Mouse (Mus musculus) heart, postnatal 0 days (tissue): ENCODE results near the gene Tdgf1. TPM values are rescaled to one million over a fixed set of nuclear protein-coding genes. Genes with fewer than 3 reads are reported as not detected.
A peak's percentile ranks its signal among the peaks of the same experiment; 100 is the strongest.

Experiments used
- ATAC-seq: fragments of 200-750 bp; cut with Nextera tagmentation; 2 replicates; pipeline ENCODE4 v1.8.0; 2017; ENCODE audit warnings: low read depth, moderate number of reproducible peaks, moderate library complexity; ENCODE audit not compliant: insufficient read depth
- DNase-seq: peaks from one replicate; pipeline ENCODE4 v3.0.0-alpha.2; 2016; ENCODE audit warnings: low spot score
- H3K27ac ChIP-seq: fragments of 300-500 bp; sonication (generic); 2 replicates; pipeline ENCODE4 v1.5.1; 2014; ENCODE audit warnings: low read depth, mild to moderate bottlenecking
- H3K27me3 ChIP-seq: fragments of 300-500 bp; sonication (generic); 2 replicates; pipeline ENCODE4 v1.6.1; 2014; ENCODE audit warnings: low read length, mixed read lengths; ENCODE audit not compliant: control insufficient read depth, insufficient read depth
- H3K36me3 ChIP-seq: fragments of 300-500 bp; sonication (generic); replicated peaks from 2 replicates; pipeline ENCODE4 v1.6.1; 2014; ENCODE audit warnings: low read length, mixed read lengths; ENCODE audit not compliant: control insufficient read depth, insufficient read depth
- H3K4me1 ChIP-seq: fragments of 300-500 bp; sonication (generic); 2 replicates; pipeline ENCODE4 v1.6.1; 2014; ENCODE audit warnings: antibody characterized with exemption; ENCODE audit not compliant: control insufficient read depth, insufficient read depth
- H3K4me2 ChIP-seq: fragments of 300-500 bp; sonication (generic); 2 replicates; pipeline ENCODE4 v1.6.1; 2014; ENCODE audit warnings: low read depth, mild to moderate bottlenecking, low read length, moderate library complexity
- H3K4me3 ChIP-seq: fragments of 300-500 bp; sonication (generic); 2 replicates; pipeline ENCODE4 v1.5.1; 2014; ENCODE audit warnings: low read depth, low read length
- H3K9ac ChIP-seq: fragments of 300-500 bp; sonication (generic); replicated peaks from 2 replicates; pipeline ENCODE4 v1.6.1; 2014; ENCODE audit warnings: low read depth, low read length, mixed read lengths
- H3K9me3 ChIP-seq: fragments of 300-500 bp; sonication (generic); replicated peaks from 2 replicates; pipeline ENCODE4 v1.6.1; 2016; ENCODE audit warnings: low read length; ENCODE audit not compliant: control insufficient read depth
- CTCF ChIP-seq: IDR thresholded peaks from 2 replicates; pipeline ENCODE4 v1.5.1; 2016; ENCODE audit warnings: antibody characterized with exemption, control low read depth, low read depth
- EP300 ChIP-seq: IDR thresholded peaks from 2 replicates; pipeline ENCODE4 v1.6.1; 2016; ENCODE audit warnings: antibody characterized with exemption, low read depth
- WGBS: fragments of 180-500 bp; shearing (Covaris S2); extraction: QIAGEN DNeasy Blood & Tissue Kit; methylation state at CpG from one replicate; pipeline ENCODE4 v1.1.7; 2014; 5-methylcytosine and 5-hydroxymethylcytosine counted together
- polyA plus RNA-seq: library from polyadenylated mRNA; unstranded; fragments of >200 nt; fragmentation: Nextera tagmentation; extraction: Ambion mirVana; gene quantifications from 2 replicates; pipeline ENCODE4 v1.2.1, GENCODE M21; 2015
- total RNA-seq: library from RNA; depleted of rRNA; stranded (reverse); fragments of >200 nt; gene quantifications from 2 replicates; pipeline ENCODE4 v1.2.3, GENCODE M21; 2014; ENCODE audit warnings: low replicate concordance; rRNA removed

The Tdgf1 gene
- total RNA-seq, result not detected in 2 replicates
- polyA plus RNA-seq, result not detected in 2 replicates

DNA sequence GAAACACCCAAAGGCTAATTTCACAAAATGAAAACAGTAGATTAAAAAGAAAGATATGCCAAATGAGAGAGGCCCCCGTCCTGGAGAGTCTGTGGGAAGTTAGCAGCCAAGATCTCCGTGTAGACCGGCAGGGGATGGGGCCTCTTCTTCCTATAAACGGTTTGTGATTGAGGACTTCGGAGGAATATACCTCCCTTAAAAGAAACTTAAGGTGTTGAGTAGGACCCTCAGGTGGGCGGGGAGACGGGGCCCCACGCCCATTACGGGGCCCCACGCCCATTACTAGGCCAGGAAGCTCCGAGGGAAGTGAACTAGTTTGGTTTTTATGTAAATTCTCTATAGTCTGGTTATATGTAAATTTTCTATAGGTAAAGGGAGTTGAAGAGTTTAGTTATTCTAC, at the start of gene Tdgf1:
TSS of gene Tdgf1 (minus strand) at position 233 of the 400 bp plus-strand sequence.
- DNase-seq (no peak), ATAC-seq (no peak)
- Histone ChIP-seq H3K4me1 (peaks cover 7% of the 10 kb centered on the region), H3K9ac (no peak within 1 kb of the TSS), H3K36me3 (no peaks in the 10 kb centered on the region), H3K27me3 (peaks cover 11% of the 10 kb centered on the region), H3K9me3 (no peaks in the 10 kb centered on the region), H3K27ac (no peak within 1 kb of the TSS), H3K4me2 (no peak within 1 kb of the TSS), H3K4me3 (no peak within 1 kb of the TSS)
- TF ChIP-seq CTCF, result no peak
- no peak for TF ChIP-seq EP300
- WGBS, result 52% methylated on average over 11 of the region's 11 CpGs

GRCm38 (mm10) chr9:110994716-110995172, 48.8 kb upstream of the Tdgf1 start:
- ATAC-seq (peak; percentile 85), DNase-seq (peak; percentile 91)
- Histone ChIP-seq H3K27me3 (no peaks in the 10 kb centered on the region), H3K27ac (peak overlapping the region; percentile 61), H3K4me1 (no peaks in the 10 kb centered on the region), H3K4me2 (peak overlapping the region; percentile 65), H3K9me3 (no peaks in the 10 kb centered on the region), H3K4me3 (peak overlapping the region; percentile 46), H3K9ac (peak overlapping the region; percentile 56; the same call in 1 of the 2 replicates), H3K36me3 (no peaks in the 10 kb centered on the region)
- 8% methylated on average over 13 of the region's 13 CpGs for WGBS
- TF ChIP-seq EP300 (no peak), CTCF (peak; percentile 27)

DNA sequence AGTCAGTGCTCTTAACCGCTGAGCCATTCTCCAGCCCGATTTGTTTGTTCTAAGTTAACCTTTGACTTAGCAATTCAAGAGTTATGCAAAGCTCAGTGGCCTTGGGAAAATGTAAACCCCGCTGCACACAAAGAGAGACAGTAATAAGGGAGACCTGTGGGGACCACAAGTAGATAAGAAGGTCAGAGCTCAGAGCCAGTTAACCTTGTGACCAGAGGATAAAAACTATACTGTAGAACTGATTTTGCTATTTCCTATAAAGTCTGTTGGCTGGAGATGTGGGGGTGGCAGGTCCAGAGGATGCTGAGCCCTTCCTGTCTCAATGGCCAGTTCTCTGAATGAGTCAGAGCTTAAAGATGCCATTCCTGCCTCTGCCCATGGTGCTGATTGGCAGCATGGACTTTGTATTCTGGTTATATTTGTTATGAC, 47.3 kb upstream of the Tdgf1 start:
- no peak for ATAC-seq
- H3K27me3 ChIP-seq, result no peaks in the 10 kb centered on the region
- no peak overlapping the region for H3K4me3 ChIP-seq
- WGBS, result 40% methylated on average over 3 of the region's 3 CpGs
- H3K4me2 ChIP-seq, result no peak overlapping the region
- no peak for TF ChIP-seq EP300
- no peak for TF ChIP-seq CTCF
- peak; percentile 38 for DNase-seq
- no peaks in the 10 kb centered on the region for H3K36me3 ChIP-seq
- H3K9me3 ChIP-seq, result no peaks in the 10 kb centered on the region
- no peak overlapping the region for H3K9ac ChIP-seq
- H3K4me1 ChIP-seq, result 0 out of 2 replicates have a peak, but pooled peaks cover 6% of the 10 kb centered on the region
- no peak overlapping the region for H3K27ac ChIP-seq

GRCm38 (mm10) chr9:110990204-110990603, 44.2 kb upstream of the Tdgf1 start, which contains the start of gene Rtp3:
Gene Rtp3, minus strand, starts transcription at chr9:110990583.
- TF ChIP-seq CTCF, result no peak
- TF ChIP-seq EP300, result no peak
- Histone ChIP-seq H3K4me2 (0 out of 2 replicates have a peak within 1 kb of the TSS, but pooled peaks have one; percentile 15), H3K9ac (no peak within 1 kb of the TSS), H3K9me3 (no peaks in the 10 kb centered on the region; the same call in 1 of the 2 replicates), H3K27me3 (no peaks in the 10 kb centered on the region), H3K4me1 (0 out of 2 replicates have a peak, but pooled peaks cover 6% of the 10 kb centered on the region), H3K4me3 (no peak within 1 kb of the TSS), H3K27ac (no peak within 1 kb of the TSS), H3K36me3 (no peaks in the 10 kb centered on the region)
- ATAC-seq (no peak), DNase-seq (no peak)
- WGBS, result 49% methylated on average over 6 of the region's 6 CpGs

- H3K36me3 ChIP-seq, result no peaks in the 10 kb centered on the region
- no peak overlapping the region for H3K27ac ChIP-seq
- no peaks in the 10 kb centered on the region for H3K27me3 ChIP-seq
- H3K4me3 ChIP-seq, result no peak overlapping the region
- WGBS, result 95% methylated on average over 2 of the region's 2 CpGs
- 0 out of 2 replicates have a peak, but pooled peaks cover 6% of the 10 kb centered on the region for H3K4me1 ChIP-seq
- H3K9me3 ChIP-seq, result no peaks in the 10 kb centered on the region; the same call in 1 of the 2 replicates
- no peak for ATAC-seq
- DNase-seq, result no peak
- no peak for TF ChIP-seq EP300
- no peak for TF ChIP-seq CTCF
- H3K4me2 ChIP-seq, result 0 out of 2 replicates have a peak overlapping the region, but pooled peaks have one; percentile 15
- H3K9ac ChIP-seq, result no peak overlapping the region
These were observed 43.6 kb upstream of the Tdgf1 start for GRCm38 (mm10) chr9:110989543-110989942.
